Mouse (Mus musculus): Measurements from ENCODE around the gene Nckap5.

GRCm38 (mm10) chr1:126726400-126727055 lies 104.1 kb downstream of the Nckap5 start:
- TF ChIP-seq CTCF (IDR thresholded peaks at IDR 0.05; ENCODE audit: control insufficient read depth, insufficient read depth, low read length) (no peak), POLR2A (IDR thresholded peaks at IDR 0.05; ENCODE audit: borderline replicate concordance, control insufficient read depth, low read depth, low read length) (no peak)
